Mouse (Mus musculus) urinary bladder, postnatal 14 days (tissue): ENCODE data around the gene Gm17026.
"Not testable (repeated sequence)": the region's sequence is repeated elsewhere in the genome, so short reads cannot be mapped to it uniquely, and the experiment has no call there.

ENCODE experiments used
- DNase-seq: peaks from one replicate; pipeline ENCODE4 v3.0.0; 2021; ENCODE audit warnings: low spot score

Gene Gm17026

GRCm38 (mm10) chr14:42259948-42260347 is at the start of gene Gm17026:
TSS of gene Gm17026 (minus strand) at chr14:42260048.
- not testable (repeated sequence) for DNase-seq

DNA sequence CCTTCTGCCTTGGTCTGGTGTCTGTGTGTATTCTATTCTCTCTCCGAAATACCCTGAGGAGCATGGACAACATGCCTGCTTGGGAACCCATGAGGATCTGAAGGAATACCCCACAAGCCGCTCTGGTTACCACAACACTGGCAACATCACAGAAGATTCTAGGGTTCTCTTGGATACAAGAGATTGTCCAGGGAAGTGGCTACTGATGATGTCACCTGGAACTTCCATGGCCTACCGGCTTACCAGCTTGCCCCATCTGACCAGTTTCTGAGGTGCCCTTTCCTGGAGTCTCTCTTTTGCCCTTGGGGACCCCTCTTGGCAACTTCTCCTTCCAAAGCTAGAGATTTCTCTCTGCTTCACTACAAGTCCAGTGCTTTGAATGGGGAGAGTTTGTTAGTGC is 37.4 kb upstream of the Gm17026 start, which contains the start of gene Gm9611:
TSS of gene Gm9611 (minus strand) at position 101 of the 400 bp plus-strand sequence.
- DNase-seq, result not testable (repeated sequence)

GRCm38 (mm10) chr14:42216766-42217537 is 42.9 kb downstream of the Gm17026 start:
- DNase-seq, result peak; percentile 3
